Mouse (Mus musculus): ENCODE data around the gene Tmem63c. TPM values are rescaled to one million over a fixed set of nuclear protein-coding genes. Genes with fewer than 3 reads are reported as not detected.

Tmem63c gene
- total and polyA plus RNA-seq, 3 experiments = 0.08 to 0.14 (median 0.09) TPM

- no peaks in the 10 kb centered on the region for H3K4me1 ChIP-seq (ENCODE audit: control insufficient read depth, insufficient read depth, low read length)
- H3K36me3 ChIP-seq (ENCODE audit: control insufficient read depth, insufficient read depth, low read length) = no peaks in the 10 kb centered on the region
- no peak for TF ChIP-seq POLR2A (IDR thresholded peaks at IDR 0.05; ENCODE audit: insufficient read depth, low read depth, low read length)
- TF ChIP-seq EP300 (IDR thresholded peaks at IDR 0.05; ENCODE audit: insufficient read depth, low read depth, low read length) = no peak
- TF ChIP-seq CTCF (IDR thresholded peaks at IDR 0.05) = no peak
- H3K27ac ChIP-seq = no peak overlapping the region
- no peak overlapping the region for H3K4me3 ChIP-seq
- WGBS = 54% methylated on average over 7 of the region's 7 CpGs
- DNase-seq = no peak
- no peaks in the 10 kb centered on the region for H3K79me2 ChIP-seq (replicated peaks; ENCODE audit: control insufficient read depth, insufficient read depth, low read length)
- intact Hi-C loops (cut with DNase I) = loop anchor here (5.0 kb wide), 1 partner anchor 50 kb away; no protein-coding TSS in a partner anchor
- H3K27me3 ChIP-seq (ENCODE audit: control insufficient read depth, insufficient read depth, low read length) = no peaks in the 10 kb centered on the region
- no peak overlapping the region for H3K9ac ChIP-seq (ENCODE audit: low read depth, low read length)
These were observed 18.9 kb upstream of the Tmem63c start for GRCm38 (mm10) chr12:87002209-87002608.

DNA sequence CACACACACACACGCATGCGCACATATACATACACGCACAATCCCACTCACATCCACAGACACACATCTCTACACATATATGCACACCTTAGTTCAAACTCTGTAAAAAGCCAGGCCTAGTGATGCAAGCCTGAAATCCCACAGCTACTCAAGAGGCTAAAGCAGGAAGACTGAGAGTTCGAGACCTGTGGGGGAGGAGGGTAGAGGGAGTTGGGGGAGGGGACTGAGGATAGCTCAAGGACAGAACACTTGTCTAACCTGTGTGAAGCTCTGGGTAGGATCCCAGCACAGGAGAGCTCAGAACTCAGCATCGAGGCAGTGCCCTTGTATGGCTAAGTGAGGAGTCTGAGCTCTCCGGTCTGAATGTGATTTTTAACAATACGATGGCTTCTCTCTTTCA lies 18.3 kb upstream of the Tmem63c start:
- no peak for DNase-seq
- no peaks in the 10 kb centered on the region for H3K27me3 ChIP-seq (ENCODE audit: control insufficient read depth, insufficient read depth, low read length)
- H3K79me2 ChIP-seq (replicated peaks; ENCODE audit: control insufficient read depth, insufficient read depth, low read length) = no peaks in the 10 kb centered on the region
- H3K4me1 ChIP-seq (ENCODE audit: control insufficient read depth, insufficient read depth, low read length) = no peaks in the 10 kb centered on the region
- no peak overlapping the region for H3K9ac ChIP-seq (ENCODE audit: low read depth, low read length)
- intact Hi-C loops (cut with DNase I) = loop anchor here (5.0 kb wide), 1 partner anchor 49 kb away; no protein-coding TSS in a partner anchor
- no peaks in the 10 kb centered on the region for H3K36me3 ChIP-seq (ENCODE audit: control insufficient read depth, insufficient read depth, low read length)
- H3K4me3 ChIP-seq = no peak overlapping the region
- TF ChIP-seq POLR2A (IDR thresholded peaks at IDR 0.05; ENCODE audit: insufficient read depth, low read depth, low read length) (no peak), CTCF (IDR thresholded peaks at IDR 0.05) (no peak), EP300 (IDR thresholded peaks at IDR 0.05; ENCODE audit: insufficient read depth, low read depth, low read length) (no peak)
- WGBS = 73% methylated on average over 7 of the region's 7 CpGs
- H3K27ac ChIP-seq = no peak overlapping the region

- H3K4me1 ChIP-seq (ENCODE audit: control insufficient read depth, insufficient read depth, low read length) = no peaks in the 10 kb centered on the region
- no peak for DNase-seq
- intact Hi-C loops (cut with DNase I) = loop anchor here (5.0 kb wide), 1 partner anchor 49 kb away; no protein-coding TSS in a partner anchor
- H3K79me2 ChIP-seq (replicated peaks; ENCODE audit: control insufficient read depth, insufficient read depth, low read length) = no peaks in the 10 kb centered on the region
- no peak overlapping the region for H3K9ac ChIP-seq (ENCODE audit: low read depth, low read length)
- 64% methylated on average over 3 of the region's 3 CpGs for WGBS
- no peak overlapping the region for H3K27ac ChIP-seq
- H3K36me3 ChIP-seq (ENCODE audit: control insufficient read depth, insufficient read depth, low read length) = no peaks in the 10 kb centered on the region
- no peak for TF ChIP-seq EP300 (IDR thresholded peaks at IDR 0.05; ENCODE audit: insufficient read depth, low read depth, low read length)
- no peak for TF ChIP-seq CTCF (IDR thresholded peaks at IDR 0.05)
- TF ChIP-seq POLR2A (IDR thresholded peaks at IDR 0.05; ENCODE audit: insufficient read depth, low read depth, low read length) = no peak
- no peaks in the 10 kb centered on the region for H3K27me3 ChIP-seq (ENCODE audit: control insufficient read depth, insufficient read depth, low read length)
- H3K4me3 ChIP-seq = no peak overlapping the region
These were observed 17.5 kb upstream of the Tmem63c start for GRCm38 (mm10) chr12:87003606-87004005.

- Histone ChIP-seq H3K4me1 (ENCODE audit: control insufficient read depth, insufficient read depth, low read length) (no peaks in the 10 kb centered on the region), H3K36me3 (ENCODE audit: control insufficient read depth, insufficient read depth, low read length) (no peaks in the 10 kb centered on the region), H3K27ac (no peak overlapping the region), H3K79me2 (replicated peaks; ENCODE audit: control insufficient read depth, insufficient read depth, low read length) (no peaks in the 10 kb centered on the region), H3K27me3 (ENCODE audit: control insufficient read depth, insufficient read depth, low read length) (no peaks in the 10 kb centered on the region), H3K4me3 (no peak overlapping the region), H3K9ac (ENCODE audit: low read depth, low read length) (no peak overlapping the region)
- 85% methylated on average over 4 of the region's 4 CpGs for WGBS
- intact Hi-C loops (cut with DNase I) = loop anchor here (5.0 kb wide), 1 partner anchor 48 kb away; no protein-coding TSS in a partner anchor
- no peak for DNase-seq
- TF ChIP-seq CTCF (IDR thresholded peaks at IDR 0.05) (no peak), POLR2A (IDR thresholded peaks at IDR 0.05; ENCODE audit: insufficient read depth, low read depth, low read length) (no peak), EP300 (IDR thresholded peaks at IDR 0.05; ENCODE audit: insufficient read depth, low read depth, low read length) (no peak)
These were observed 16.5 kb upstream of the Tmem63c start for GRCm38 (mm10) chr12:87004596-87004995.

GRCm38 (mm10) chr12:87017041-87017440 lies 4.1 kb upstream of the Tmem63c start:
- DNase-seq = peak in 1 of 2 experiments; percentile 31
- WGBS = 35% methylated on average over 3 of the region's 3 CpGs
- TF ChIP-seq POLR2A (IDR thresholded peaks at IDR 0.05; ENCODE audit: insufficient read depth, low read depth, low read length) (no peak), CTCF (IDR thresholded peaks at IDR 0.05) (peak; percentile 71)
- H3K27me3 ChIP-seq (ENCODE audit: control insufficient read depth, insufficient read depth, low read length) = no peaks in the 10 kb centered on the region
- H3K79me2 ChIP-seq (replicated peaks; ENCODE audit: control insufficient read depth, insufficient read depth, low read length) = no peaks in the 10 kb centered on the region
- intact Hi-C loops (cut with DNase I) = no loop called here
- no peak overlapping the region for H3K27ac ChIP-seq
- no peak overlapping the region for H3K4me3 ChIP-seq
- no peaks in the 10 kb centered on the region for H3K36me3 ChIP-seq (ENCODE audit: control insufficient read depth, insufficient read depth, low read length)
- H3K9ac ChIP-seq (ENCODE audit: low read depth, low read length) = no peak overlapping the region
- no peaks in the 10 kb centered on the region for H3K4me1 ChIP-seq (ENCODE audit: control insufficient read depth, insufficient read depth, low read length)

DNA sequence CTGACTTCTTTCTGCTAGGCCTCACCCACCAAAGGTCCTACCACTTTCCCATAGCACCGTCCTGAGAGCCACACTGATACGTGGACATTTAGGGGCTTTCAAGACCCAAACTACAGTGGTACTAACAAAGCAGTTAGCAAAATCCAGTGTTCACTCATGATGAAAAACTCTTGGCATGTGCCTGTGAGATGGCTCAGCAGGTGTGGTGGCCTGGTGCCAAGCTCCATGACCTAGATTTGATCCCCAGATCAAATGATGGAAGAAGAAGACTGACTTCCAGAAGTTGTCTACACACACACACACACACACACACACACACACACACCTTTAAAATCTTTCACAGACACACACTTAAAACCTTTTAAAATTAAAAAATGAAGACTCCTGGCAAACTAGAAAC lies 2.4 kb upstream of the Tmem63c start:
- DNase-seq = no peak
- TF ChIP-seq POLR2A (IDR thresholded peaks at IDR 0.05; ENCODE audit: insufficient read depth, low read depth, low read length) (no peak), EP300 (IDR thresholded peaks at IDR 0.05; ENCODE audit: insufficient read depth, low read depth, low read length) (no peak), CTCF (IDR thresholded peaks at IDR 0.05) (no peak)
- H3K4me3 ChIP-seq = no peak overlapping the region
- no peaks in the 10 kb centered on the region for H3K4me1 ChIP-seq (ENCODE audit: control insufficient read depth, insufficient read depth, low read length)
- 77% methylated on average over 2 of the region's 2 CpGs for WGBS
- no peak overlapping the region for H3K9ac ChIP-seq (ENCODE audit: low read depth, low read length)
- H3K27me3 ChIP-seq (ENCODE audit: control insufficient read depth, insufficient read depth, low read length) = no peaks in the 10 kb centered on the region
- no peaks in the 10 kb centered on the region for H3K79me2 ChIP-seq (replicated peaks; ENCODE audit: control insufficient read depth, insufficient read depth, low read length)
- intact Hi-C loops (cut with DNase I) = no loop called here
- no peaks in the 10 kb centered on the region for H3K36me3 ChIP-seq (ENCODE audit: control insufficient read depth, insufficient read depth, low read length)
- H3K27ac ChIP-seq = no peak overlapping the region

All from heart, adult 2 months (tissue).